Mouse (Mus musculus) embryo, embryonic 11.5 days (tissue): ENCODE measurements around the gene Mafb.

Experiments
- DNase-seq: peaks from one replicate; pipeline ENCODE4 v3.0.0-alpha.2; 2012; ENCODE audit warnings: low read depth, low spot score

The Mafb gene

GRCm38 (mm10) chr2:160366980-160367338 is at the start of gene Mafb:
TSS of gene Mafb (minus strand) at chr2:160367065.
- DNase-seq: peak; percentile 88

- DNase-seq: no peak
Measured at GRCm38 (mm10) chr2:160415161-160415560, 48.3 kb upstream of the Mafb start.

DNA sequence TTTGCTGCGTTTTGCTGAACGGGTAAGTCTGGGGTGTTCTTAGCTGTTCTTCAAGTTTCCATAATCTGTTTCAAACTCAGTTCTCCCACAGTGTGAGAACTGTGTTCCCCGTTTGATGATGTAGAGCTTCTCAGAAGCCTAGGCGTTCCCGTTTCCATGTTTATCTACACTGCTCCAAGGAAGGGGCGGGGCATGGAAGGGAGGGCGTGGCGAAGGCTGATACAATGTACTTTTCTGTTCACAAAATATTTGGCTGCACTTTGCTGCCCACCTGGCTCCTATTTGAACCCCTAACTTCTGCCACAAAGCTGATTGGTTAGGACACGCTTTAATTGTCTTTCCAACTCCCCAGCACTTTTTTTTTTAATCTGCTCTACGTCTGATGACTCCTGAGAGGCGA is 47.9 kb upstream of the Mafb start:
- DNase-seq: no peak

GRCm38 (mm10) chr2:160413982-160414381 is 47.1 kb upstream of the Mafb start:
- no peak for DNase-seq

DNA sequence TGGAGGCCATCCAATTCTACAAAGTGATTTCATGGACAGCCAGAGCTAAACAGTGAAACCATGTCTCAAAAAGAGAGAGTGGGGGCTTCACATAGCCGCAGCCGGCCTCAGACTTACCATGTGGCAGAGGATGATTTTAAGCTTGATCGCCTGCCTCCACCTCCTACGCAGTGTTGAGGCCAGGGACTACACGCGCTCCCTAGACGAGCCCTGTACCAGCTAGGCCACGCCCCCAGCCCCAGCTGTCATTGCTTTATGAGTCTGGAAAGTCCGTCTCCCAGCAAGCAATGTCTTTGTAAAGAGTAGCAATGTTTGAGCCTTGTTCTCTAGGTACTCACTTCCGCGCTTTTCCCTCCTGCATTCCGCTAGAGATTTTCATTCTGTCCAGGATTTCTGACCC is 46.2 kb upstream of the Mafb start:
- peak; percentile 13 for DNase-seq

DNA sequence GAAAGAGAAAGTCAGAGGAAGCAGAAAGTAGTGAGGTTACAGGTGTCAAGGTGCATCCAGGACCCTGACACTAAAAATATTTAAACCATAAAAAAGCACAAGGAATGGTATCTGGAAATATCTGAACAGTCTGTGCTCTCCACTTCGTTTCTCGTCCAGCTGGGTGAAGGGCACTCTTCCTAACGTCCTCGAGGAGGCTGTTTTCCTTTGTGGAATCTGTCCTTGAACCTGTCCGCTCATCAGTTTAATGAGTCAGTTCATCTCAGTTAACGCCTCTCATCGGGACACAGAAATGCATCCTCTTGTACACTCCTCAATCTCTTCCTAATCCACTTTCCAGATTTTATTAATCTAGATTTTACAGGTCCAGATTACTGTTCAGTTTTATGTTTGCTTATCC is 44.6 kb upstream of the Mafb start:
- DNase-seq: no peak

DNA sequence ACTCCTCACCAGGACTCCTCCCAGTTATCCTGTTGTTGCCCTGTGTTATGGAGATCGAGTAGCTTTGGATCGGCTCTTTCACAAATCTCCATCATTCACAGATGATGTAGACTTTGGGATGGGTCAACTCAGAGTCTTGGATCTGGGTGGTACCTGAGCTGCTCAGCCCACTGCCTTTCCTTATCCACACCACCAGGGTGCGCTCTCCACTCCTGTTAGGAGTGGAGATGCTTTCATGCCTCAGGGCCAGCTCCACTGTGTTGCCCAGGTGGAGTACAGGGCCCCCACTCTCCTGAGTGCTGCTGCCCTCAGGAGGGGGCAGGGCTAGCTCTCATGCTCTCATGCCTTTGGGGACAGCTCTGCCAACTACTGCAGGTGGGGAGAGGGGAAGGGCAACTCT is 40.9 kb upstream of the Mafb start:
- DNase-seq: no peak

DNA sequence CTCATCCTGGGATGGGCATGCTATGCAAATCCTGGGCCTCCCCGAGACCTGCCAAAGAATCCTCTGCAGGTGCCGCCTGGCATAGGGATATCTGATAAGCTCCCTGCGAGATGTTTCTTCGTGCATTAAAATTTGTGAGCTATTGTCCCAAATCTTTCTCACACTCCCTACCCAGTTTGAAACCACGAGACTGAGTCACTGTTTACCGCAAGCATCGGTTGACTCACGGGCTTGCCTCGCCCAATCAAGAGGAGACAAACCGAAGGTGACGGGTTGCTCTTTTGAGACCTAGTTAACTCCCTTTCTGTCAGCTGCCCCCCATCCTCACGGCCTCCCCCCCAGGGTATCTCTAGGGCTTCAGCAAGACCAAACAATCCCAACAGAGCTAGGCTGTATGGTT is 30.9 kb upstream of the Mafb start:
- no peak for DNase-seq

DNA sequence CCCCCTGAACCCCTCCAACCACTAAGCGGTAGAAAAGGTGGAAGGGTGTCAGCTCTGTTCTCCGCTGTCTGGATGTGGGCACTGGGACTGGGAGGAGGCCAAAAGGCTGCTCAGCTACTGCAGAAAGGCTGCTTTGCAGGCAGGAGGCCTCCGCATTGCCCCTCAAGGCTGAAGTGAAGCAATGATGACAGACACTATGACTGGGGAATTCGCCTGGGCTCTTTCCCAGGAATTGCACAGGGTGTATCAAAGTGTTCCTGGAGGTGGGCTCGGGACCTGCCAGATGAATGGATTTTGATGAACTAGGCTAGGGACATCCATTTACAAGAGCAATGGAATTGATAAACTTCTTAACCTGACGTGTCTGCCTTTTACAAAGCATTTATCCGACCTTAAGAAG is 27.9 kb upstream of the Mafb start:
- no peak for DNase-seq

GRCm38 (mm10) chr2:160392648-160393047 is 25.8 kb upstream of the Mafb start:
- DNase-seq: no peak

- no peak for DNase-seq
Measured at GRCm38 (mm10) chr2:160388596-160388995, 21.7 kb upstream of the Mafb start.

GRCm38 (mm10) chr2:160383418-160383817 is 16.6 kb upstream of the Mafb start:
- no peak for DNase-seq

GRCm38 (mm10) chr2:160378271-160378670 is 11.4 kb upstream of the Mafb start:
- no peak for DNase-seq

GRCm38 (mm10) chr2:160376236-160376635 is 9.4 kb upstream of the Mafb start:
- no peak for DNase-seq

- no peak for DNase-seq
Measured at GRCm38 (mm10) chr2:160369653-160370420, 3.0 kb upstream of the Mafb start.

DNA sequence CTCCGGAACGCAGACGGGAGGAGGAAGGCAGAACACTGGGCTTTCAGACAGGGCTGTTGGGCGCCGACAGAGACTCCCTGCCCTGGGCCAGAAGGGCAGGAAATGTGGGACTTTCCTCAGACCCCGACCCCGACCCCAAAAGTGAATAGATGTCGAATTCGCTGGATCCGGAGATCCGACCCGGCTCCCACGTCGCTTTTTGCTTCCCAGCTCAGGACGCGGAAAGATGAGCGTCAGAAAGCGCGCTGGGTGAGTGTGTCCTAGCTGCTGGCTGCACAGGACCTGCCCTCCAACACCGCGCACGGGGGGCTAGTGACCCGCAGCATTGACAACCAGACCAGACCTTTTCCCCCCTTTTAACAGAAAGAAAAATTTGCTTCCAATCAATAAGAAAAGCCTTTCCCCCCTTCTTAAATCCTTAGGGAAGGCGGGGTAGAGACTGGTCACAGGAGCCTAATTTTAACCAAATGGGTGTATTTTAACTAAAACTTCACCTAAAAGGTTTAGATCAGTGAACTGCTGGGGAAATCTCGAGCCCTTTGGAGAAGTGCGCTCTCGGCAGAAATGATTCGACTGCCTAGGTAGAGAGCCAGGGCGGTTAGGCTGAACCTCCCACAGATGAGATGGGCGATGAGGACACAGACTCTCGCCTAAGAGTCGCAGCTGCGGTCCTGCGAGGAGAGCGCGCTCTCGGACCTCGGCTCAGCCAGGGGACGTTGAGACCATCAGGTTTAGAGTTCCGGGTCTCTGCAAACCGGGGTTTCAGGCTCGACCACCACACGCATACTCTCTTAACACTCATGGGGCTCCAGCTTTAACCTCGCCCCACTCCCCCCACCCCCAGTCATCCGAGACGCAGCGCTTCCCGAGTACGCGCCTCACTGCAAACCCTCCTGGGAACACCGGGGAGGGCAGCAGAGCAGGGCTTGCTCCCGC is 1.8 kb upstream of the Mafb start:
- DNase-seq: no peak

GRCm38 (mm10) chr2:160367448-160368208 is 763 bp upstream of the Mafb start:
- peak; percentile 85 for DNase-seq

- no peak for DNase-seq
Measured at GRCm38 (mm10) chr2:160366111-160366979, 520 bp downstream of the Mafb start.

- DNase-seq: no peak
Measured at GRCm38 (mm10) chr2:160365107-160365911, 1.6 kb downstream of the Mafb start.

DNA sequence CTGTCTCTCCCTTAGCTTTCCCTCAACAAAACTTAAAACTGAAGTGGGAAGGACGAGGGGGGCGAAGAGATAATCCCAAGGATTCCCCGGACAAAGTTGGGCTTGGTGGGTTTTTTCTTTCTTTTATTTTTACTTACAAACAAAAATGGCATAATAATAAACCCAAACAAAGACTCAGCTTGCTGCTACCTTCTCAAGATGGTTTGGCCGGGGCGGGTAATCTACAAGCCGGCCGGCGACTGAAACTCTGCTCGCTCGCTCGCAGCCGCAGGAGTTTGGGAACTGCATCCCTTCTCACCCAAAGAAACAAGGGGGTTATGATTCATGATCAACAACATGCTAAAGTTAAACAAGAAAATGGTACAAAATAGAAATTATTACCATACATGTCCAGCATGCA is 2.2 kb downstream of the Mafb start:
- DNase-seq: no peak
